Mouse (Mus musculus) neural tube, embryonic 11.5 days (tissue): ENCODE results near the gene Pdss2. TPM values are rescaled to one million over a fixed set of nuclear protein-coding genes. Genes with fewer than 3 reads are reported as not detected.

Experiments
- ATAC-seq: fragments of 200-750 bp; cut with Nextera tagmentation; 2 replicates; pipeline ENCODE4 v1.8.0; 2017; ENCODE audit warnings: moderate number of reproducible peaks, mild to moderate bottlenecking, moderate TSS enrichment, moderate library complexity; ENCODE audit not compliant: insufficient read depth, low FRiP score, low TSS enrichment
- DNase-seq: peaks from one replicate; pipeline ENCODE4 v3.0.0-alpha.2; 2015; ENCODE audit warnings: low spot score
- H3K27ac ChIP-seq: fragments of 300-500 bp; sonication (generic); 2 replicates; pipeline ENCODE4 v1.5.1; 2014; ENCODE audit warnings: low read depth, mild to moderate bottlenecking, low read length
- H3K27me3 ChIP-seq: fragments of 300-500 bp; sonication (generic); 2 replicates; pipeline ENCODE4 v1.6.1; 2014; ENCODE audit warnings: mild to moderate bottlenecking, low read length, mixed read lengths; ENCODE audit not compliant: control insufficient read depth, insufficient read depth
- H3K36me3 ChIP-seq: fragments of 300-500 bp; sonication (generic); 2 replicates; pipeline ENCODE4 v1.6.1; 2014; ENCODE audit warnings: mild to moderate bottlenecking, low read length, moderate library complexity, mixed read lengths; ENCODE audit not compliant: control insufficient read depth, insufficient read depth
- H3K4me1 ChIP-seq: fragments of 300-500 bp; sonication (generic); 2 replicates; pipeline ENCODE4 v1.6.1; 2014; ENCODE audit warnings: low read length, mixed read lengths; ENCODE audit not compliant: control insufficient read depth, insufficient read depth
- H3K4me2 ChIP-seq: fragments of 300-500 bp; sonication (generic); 2 replicates; pipeline ENCODE4 v1.6.1; 2014; ENCODE audit warnings: low read depth, mild to moderate bottlenecking, moderate library complexity
- H3K4me3 ChIP-seq: fragments of 300-500 bp; sonication (generic); 2 replicates; pipeline ENCODE4 v1.5.1; 2014; ENCODE audit warnings: low read depth, low read length
- H3K9ac ChIP-seq: fragments of 300-500 bp; sonication (generic); 2 replicates; pipeline ENCODE4 v1.6.1; 2014; ENCODE audit warnings: mild to moderate bottlenecking, low read length
- H3K9me3 ChIP-seq: fragments of 300-500 bp; sonication (generic); 2 replicates; pipeline ENCODE4 v1.6.1; 2016; ENCODE audit warnings: low read length; ENCODE audit not compliant: control insufficient read depth
- WGBS: fragments of 180-500 bp; shearing (Covaris S2); extraction: QIAGEN DNeasy Blood & Tissue Kit; methylation state at CpG from one replicate; pipeline ENCODE4 v1.1.7; 2014; 5-methylcytosine and 5-hydroxymethylcytosine counted together
- polyA plus RNA-seq: library from polyadenylated mRNA; unstranded; fragments of >200 nt; fragmentation: Nextera tagmentation; extraction: Ambion mirVana; gene quantifications from 2 replicates; pipeline ENCODE4 v1.2.1, GENCODE M21; 2014

Pdss2 gene
- polyA plus RNA-seq, 1 experiment from 2014 or later, result 12.9 TPM

DNA sequence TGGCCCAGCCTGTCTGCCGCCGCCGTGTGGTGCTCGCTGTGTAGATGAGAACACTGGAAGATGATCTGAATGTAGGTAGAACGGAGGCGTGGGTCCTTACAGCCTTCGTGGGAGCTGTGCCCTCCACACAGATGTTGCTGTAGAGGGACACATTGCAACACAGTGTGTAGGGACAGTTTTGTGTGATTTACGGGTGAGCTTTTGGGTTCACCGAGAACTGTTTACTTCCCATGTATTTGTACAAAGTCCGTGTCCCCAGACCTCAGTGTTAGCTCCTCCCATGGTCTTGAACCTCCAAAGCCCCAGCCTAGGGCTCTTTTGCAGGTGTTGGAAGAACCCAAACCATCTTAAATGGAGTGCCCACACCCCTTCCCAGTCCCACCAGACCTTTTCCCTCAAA lies 291.7 kb downstream of the Pdss2 start:
- H3K27me3 ChIP-seq, result no peaks in the 10 kb centered on the region
- no peak overlapping the region for H3K4me3 ChIP-seq
- no peak overlapping the region for H3K4me2 ChIP-seq
- ATAC-seq, result no peak
- peaks cover 12% of the 10 kb centered on the region for H3K36me3 ChIP-seq
- no peak for DNase-seq
- WGBS, result 96% methylated on average over 10 of the region's 10 CpGs
- no peak overlapping the region for H3K27ac ChIP-seq
- H3K9me3 ChIP-seq, result no peaks in the 10 kb centered on the region
- H3K9ac ChIP-seq, result no peak overlapping the region
- no peaks in the 10 kb centered on the region for H3K4me1 ChIP-seq

Other genes starting within 250 kb of the Pdss2 start
- 4.5 and 4.6 TPM in 2 replicates for gene Sobp, start 47.0 kb upstream of the Pdss2 start, polyA plus RNA-seq
- 1.3 and 1.9 TPM in 2 replicates for gene 9030612E09Rik, start 46.8 kb upstream of the Pdss2 start, polyA plus RNA-seq